Mouse (Mus musculus) neural tube, embryonic 14.5 days (tissue): ENCODE results near the gene Cpt1b. TPM values are rescaled to one million over a fixed set of nuclear protein-coding genes. Genes with fewer than 3 reads are reported as not detected.

Experiments
- ATAC-seq: fragments of 200-750 bp; cut with Nextera tagmentation; 2 replicates; pipeline ENCODE4 v1.8.0; 2017; ENCODE audit warnings: low read depth, mild to moderate bottlenecking, moderate TSS enrichment, moderate library complexity
- H3K27ac ChIP-seq: fragments of 300-500 bp; sonication (generic); 2 replicates; pipeline ENCODE4 v1.5.1; 2014; ENCODE audit warnings: low read depth, mild to moderate bottlenecking, control low read depth, low read length, moderate library complexity, mixed read lengths
- H3K27me3 ChIP-seq: fragments of 300-500 bp; sonication (generic); 2 replicates; pipeline ENCODE4 v1.6.1; 2014; ENCODE audit warnings: low read length; ENCODE audit not compliant: control insufficient read depth, insufficient read depth
- H3K36me3 ChIP-seq: fragments of 300-500 bp; sonication (generic); 2 replicates; pipeline ENCODE4 v1.6.1; 2014; ENCODE audit warnings: low read length, mixed read lengths; ENCODE audit not compliant: control insufficient read depth, insufficient read depth
- H3K4me1 ChIP-seq: fragments of 300-500 bp; sonication (generic); 2 replicates; pipeline ENCODE4 v1.6.1; 2014; ENCODE audit warnings: low read length; ENCODE audit not compliant: control insufficient read depth, insufficient read depth
- H3K4me2 ChIP-seq: fragments of 300-500 bp; sonication (generic); 2 replicates; pipeline ENCODE4 v1.6.1; 2014; ENCODE audit warnings: mild to moderate bottlenecking, low read depth, low read length, control low read depth
- H3K4me3 ChIP-seq: fragments of 300-500 bp; sonication (generic); 2 replicates; pipeline ENCODE4 v1.5.1; 2014; ENCODE audit warnings: low read depth, low read length, control low read depth, mixed read lengths
- H3K9ac ChIP-seq: fragments of 300-500 bp; sonication (generic); replicated peaks from 2 replicates; pipeline ENCODE4 v1.6.1; 2014; ENCODE audit warnings: low read depth, mild to moderate bottlenecking, control low read depth, low read length, mixed read lengths
- H3K9me3 ChIP-seq: fragments of 300-500 bp; sonication (generic); 2 replicates; pipeline ENCODE4 v1.6.1; 2016; ENCODE audit warnings: low read length; ENCODE audit not compliant: control insufficient read depth
- WGBS: fragments of 180-500 bp; shearing (Covaris S2); extraction: QIAGEN DNeasy Blood & Tissue Kit; methylation state at CpG from one replicate; pipeline ENCODE4 v1.1.7; 2014; 5-methylcytosine and 5-hydroxymethylcytosine counted together
- polyA plus RNA-seq: library from polyadenylated mRNA; unstranded; fragments of >200 nt; fragmentation: Nextera tagmentation; extraction: Ambion mirVana; gene quantifications from 2 replicates; pipeline ENCODE4 v1.2.1, GENCODE M21; 2014

The Cpt1b gene
- polyA plus RNA-seq, 1 experiment from 2014 or later, result 1.2 TPM

- Histone ChIP-seq H3K27me3 (no peaks in the 10 kb centered on the region), H3K4me3 (no peak overlapping the region), H3K4me1 (no peaks in the 10 kb centered on the region), H3K36me3 (no peaks in the 10 kb centered on the region), H3K9ac (no peak overlapping the region), H3K27ac (no peak overlapping the region), H3K9me3 (no peaks in the 10 kb centered on the region), H3K4me2 (no peak overlapping the region)
- ATAC-seq, result no peak
Observed at GRCm38 (mm10) chr15:89406691-89407090, 19.0 kb downstream of the Cpt1b start.

GRCm38 (mm10) chr15:89404831-89405623 is 20.6 kb downstream of the Cpt1b start:
- ATAC-seq, result no peak
- Histone ChIP-seq H3K9ac (no peak overlapping the region), H3K9me3 (no peaks in the 10 kb centered on the region), H3K27ac (no peak overlapping the region), H3K27me3 (no peaks in the 10 kb centered on the region), H3K4me2 (no peak overlapping the region), H3K36me3 (no peaks in the 10 kb centered on the region), H3K4me1 (no peaks in the 10 kb centered on the region), H3K4me3 (no peak overlapping the region)
- WGBS, result 83% methylated on average over 10 of the region's 10 CpGs

- no peaks in the 10 kb centered on the region for H3K36me3 ChIP-seq
- no peaks in the 10 kb centered on the region for H3K9me3 ChIP-seq
- no peak overlapping the region for H3K4me2 ChIP-seq
- no peak overlapping the region for H3K27ac ChIP-seq
- no peaks in the 10 kb centered on the region for H3K4me1 ChIP-seq
- no peak for ATAC-seq
- 90% methylated on average over 1 of the region's 1 CpGs for WGBS
- H3K4me3 ChIP-seq, result no peak overlapping the region
- H3K9ac ChIP-seq, result no peak overlapping the region
- no peaks in the 10 kb centered on the region for H3K27me3 ChIP-seq
Observed at GRCm38 (mm10) chr15:89402471-89402870, 23.2 kb downstream of the Cpt1b start.

GRCm38 (mm10) chr15:89399716-89400115 is 25.9 kb downstream of the Cpt1b start:
- Histone ChIP-seq H3K4me2 (no peak overlapping the region), H3K9ac (no peak overlapping the region), H3K27ac (no peak overlapping the region), H3K27me3 (no peaks in the 10 kb centered on the region), H3K4me3 (no peak overlapping the region), H3K36me3 (no peaks in the 10 kb centered on the region), H3K4me1 (no peaks in the 10 kb centered on the region), H3K9me3 (no peaks in the 10 kb centered on the region)
- 67% methylated on average over 1 of the region's 1 CpGs for WGBS
- ATAC-seq, result no peak

GRCm38 (mm10) chr15:89398146-89398545 is 27.5 kb downstream of the Cpt1b start:
- no peaks in the 10 kb centered on the region for H3K36me3 ChIP-seq
- H3K4me1 ChIP-seq, result no peaks in the 10 kb centered on the region
- H3K9ac ChIP-seq, result no peak overlapping the region
- no peaks in the 10 kb centered on the region for H3K9me3 ChIP-seq
- no peak overlapping the region for H3K4me3 ChIP-seq
- H3K4me2 ChIP-seq, result no peak overlapping the region
- no peaks in the 10 kb centered on the region for H3K27me3 ChIP-seq
- 80% methylated on average over 2 of the region's 2 CpGs for WGBS
- ATAC-seq, result no peak
- no peak overlapping the region for H3K27ac ChIP-seq

- Histone ChIP-seq H3K36me3 (no peaks in the 10 kb centered on the region), H3K27ac (no peak overlapping the region)
- 88% methylated on average over 4 of the region's 4 CpGs for WGBS
Observed at GRCm38 (mm10) chr15:89396883-89397282, 28.8 kb downstream of the Cpt1b start.

GRCm38 (mm10) chr15:89390081-89390480 is 35.6 kb downstream of the Cpt1b start:
- no peak for ATAC-seq
- H3K27ac ChIP-seq, result no peak overlapping the region
- H3K36me3 ChIP-seq, result no peaks in the 10 kb centered on the region
- H3K9ac ChIP-seq, result no peak overlapping the region
- no peaks in the 10 kb centered on the region for H3K9me3 ChIP-seq
- H3K4me1 ChIP-seq, result no peaks in the 10 kb centered on the region
- H3K4me3 ChIP-seq, result no peak overlapping the region
- H3K27me3 ChIP-seq, result no peaks in the 10 kb centered on the region
- no peak overlapping the region for H3K4me2 ChIP-seq
- WGBS, result 95% methylated on average over 10 of the region's 10 CpGs

More at GRCm38 (mm10) chr15:89396883-89397282, 28.8 kb downstream of the Cpt1b start:
- no peak for ATAC-seq
- H3K4me2 ChIP-seq, result no peak overlapping the region
- no peak overlapping the region for H3K9ac ChIP-seq
- H3K4me1 ChIP-seq, result no peaks in the 10 kb centered on the region
- no peaks in the 10 kb centered on the region for H3K27me3 ChIP-seq
- no peaks in the 10 kb centered on the region for H3K9me3 ChIP-seq
- H3K4me3 ChIP-seq, result no peak overlapping the region

GRCm38 (mm10) chr15:89387127-89387526 is 38.5 kb downstream of the Cpt1b start:
- no peak overlapping the region for H3K4me3 ChIP-seq
- H3K4me1 ChIP-seq, result no peaks in the 10 kb centered on the region
- ATAC-seq, result no peak
- no peak overlapping the region for H3K27ac ChIP-seq
- H3K9me3 ChIP-seq, result no peaks in the 10 kb centered on the region
- 47% methylated on average over 12 of the region's 12 CpGs for WGBS
- H3K4me2 ChIP-seq, result no peak overlapping the region
- no peak overlapping the region for H3K9ac ChIP-seq
- no peaks in the 10 kb centered on the region for H3K36me3 ChIP-seq
- H3K27me3 ChIP-seq, result no peaks in the 10 kb centered on the region

GRCm38 (mm10) chr15:89384617-89385016 is 41.0 kb downstream of the Cpt1b start, which contains the start of gene Klhdc7b:
Gene Klhdc7b (plus strand): TSS chr15:89384917.
- H3K36me3 ChIP-seq, result no peaks in the 10 kb centered on the region
- no peaks in the 10 kb centered on the region for H3K9me3 ChIP-seq
- H3K27me3 ChIP-seq, result peaks cover under 1% of the 10 kb centered on the region; the same call in 1 of the 2 replicates
- no peak within 1 kb of the TSS for H3K4me2 ChIP-seq
- no peak within 1 kb of the TSS for H3K27ac ChIP-seq
- 92% methylated on average over 7 of the region's 7 CpGs for WGBS
- H3K4me3 ChIP-seq, result no peak within 1 kb of the TSS
- no peak within 1 kb of the TSS for H3K9ac ChIP-seq
- ATAC-seq, result no peak
- no peaks in the 10 kb centered on the region for H3K4me1 ChIP-seq
